Mouse (Mus musculus) spleen, adult 2 months (tissue): ENCODE measurements at regions not wholly inside any gene's neighbourhood (a gene's known extent, or its start where the extent isn't known, plus 50 kb on each side); places are given as distances from the start of the nearest gene placed in this dataset.
"Not testable (repeated sequence)": the region's sequence is repeated elsewhere in the genome, so short reads cannot be mapped to it uniquely, and the experiment has no call there.

Experiments used
- DNase-seq, 2 experiments: peaks; one replicate each; pipeline versions ENCODE4 v3.0.0 to v3.0.0-alpha.2; 2012 to 2021; ENCODE audit warnings: low spot score in 2 of 2, low read depth in 1 of 2
- H3K27ac ChIP-seq: fragments of 200-500 bp; 2 replicates; pipeline ENCODE4 v1.5.1; 2012; ENCODE audit warnings: low read length, inconsistent platforms; ENCODE audit not compliant: insufficient read depth
- H3K27me3 ChIP-seq: fragments of 200-500 bp; 2 replicates; pipeline ENCODE4 v1.6.1; 2012; ENCODE audit warnings: mild to moderate bottlenecking, moderate library complexity, low read length, inconsistent platforms; ENCODE audit not compliant: control insufficient read depth, insufficient read depth
- H3K36me3 ChIP-seq: fragments of 200-500 bp; 2 replicates; pipeline ENCODE4 v1.6.1; 2012; ENCODE audit warnings: mild to moderate bottlenecking, low read length, inconsistent platforms; ENCODE audit not compliant: control insufficient read depth, insufficient read depth
- H3K4me1 ChIP-seq: fragments of 200-500 bp; 2 replicates; pipeline ENCODE4 v1.6.1; 2011; ENCODE audit warnings: inconsistent platforms; ENCODE audit not compliant: control insufficient read depth, insufficient read depth, insufficient read length
- H3K4me3 ChIP-seq: fragments of 200-500 bp; 2 replicates; pipeline ENCODE4 v1.5.1; 2011; ENCODE audit warnings: mild to moderate bottlenecking, inconsistent platforms; ENCODE audit not compliant: insufficient read depth, insufficient read length; ENCODE audit errors: extremely low read depth
- CTCF ChIP-seq: fragments of 200-500 bp; IDR thresholded peaks from 2 replicates; pipeline ENCODE4 v1.5.1; 2011; ENCODE audit warnings: mild to moderate bottlenecking, inconsistent platforms; ENCODE audit not compliant: insufficient read depth, insufficient read length, insufficient replicate concordance; ENCODE audit errors: extremely low read depth
- POLR2A ChIP-seq: fragments of 200-500 bp; IDR thresholded peaks from 2 replicates; pipeline ENCODE4 v1.6.1; 2011; ENCODE audit warnings: low read depth, low read length, inconsistent platforms
- WGBS: fragments of 180-500 bp; shearing (Covaris S2); methylation state at CpG from one replicate; pipeline ENCODE4 v1.1.7; 2018; 5-methylcytosine and 5-hydroxymethylcytosine counted together

DNA sequence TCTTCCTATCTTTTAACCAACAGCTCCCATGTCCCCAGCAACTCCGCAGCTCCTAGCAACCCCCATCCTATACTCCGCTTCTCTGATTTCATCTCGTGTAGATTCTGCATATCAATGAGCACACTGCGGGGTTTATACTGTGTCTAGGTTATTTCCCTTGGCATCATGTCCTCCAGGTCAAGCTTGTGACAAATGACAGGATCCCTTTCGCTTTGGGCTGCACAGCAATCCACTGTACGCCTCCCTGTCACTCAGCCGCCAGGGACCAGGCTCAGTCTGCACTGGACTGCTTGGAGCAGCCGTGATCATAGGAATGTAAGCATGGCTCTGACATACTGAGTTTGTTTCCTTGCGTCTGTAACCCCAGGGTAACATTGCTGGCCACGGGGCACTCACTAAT is 75.9 kb upstream of the Klf14 start:
- WGBS = 90% methylated on average over 10 of the region's 10 CpGs

DNA sequence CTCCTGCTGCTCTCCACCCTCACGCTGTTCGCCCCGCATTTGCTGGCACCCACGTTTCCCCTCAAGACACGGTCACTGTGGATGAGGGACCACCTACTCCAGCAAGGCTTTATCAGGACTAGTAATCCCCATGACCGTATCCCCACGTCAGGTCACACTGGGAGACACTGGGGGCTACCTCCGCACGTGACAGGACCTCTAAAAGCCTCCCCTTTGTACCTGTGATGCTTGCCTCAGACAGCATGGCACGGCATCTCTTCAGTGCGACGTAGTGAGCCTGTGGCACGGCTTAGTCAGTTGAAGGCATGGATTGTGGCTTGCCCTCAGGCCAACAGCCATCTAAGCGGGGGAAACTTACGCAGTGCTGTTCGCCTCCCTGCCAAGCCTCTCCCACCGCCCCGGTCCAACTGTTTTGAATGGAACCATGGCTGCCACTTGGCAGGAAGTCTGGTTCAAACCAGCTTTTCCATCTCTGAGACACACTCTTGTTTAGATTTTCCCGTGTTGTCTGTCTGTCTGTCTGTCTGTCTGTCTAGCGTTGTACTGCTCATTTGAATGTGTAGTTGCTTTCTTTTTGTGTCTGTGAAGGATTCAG is 79.0 kb upstream of the Klf14 start:
- WGBS = 81% methylated on average over 20 of the region's 20 CpGs

More for the DNA sequence above, 75.9 kb upstream of the Klf14 start:
- H3K36me3 ChIP-seq = no peaks in the 10 kb centered on the region
- H3K4me3 ChIP-seq = no peak overlapping the region
- H3K4me1 ChIP-seq = no peaks in the 10 kb centered on the region
- no peak for DNase-seq
- no peaks in the 10 kb centered on the region for H3K27me3 ChIP-seq
- H3K27ac ChIP-seq = no peak overlapping the region
- TF ChIP-seq POLR2A = no peak
- TF ChIP-seq CTCF = no peak

GRCm38 (mm10) chr6:31038445-31038844 is 79.6 kb upstream of the Klf14 start:
- not testable (repeated sequence) for DNase-seq, H3K4me3 ChIP-seq
- WGBS = 2% methylated on average over 2 of the region's 2 CpGs

More for the DNA sequence above, 79.0 kb upstream of the Klf14 start:
- H3K4me1 ChIP-seq = no peaks in the 10 kb centered on the region
- H3K27me3 ChIP-seq = no peaks in the 10 kb centered on the region
- H3K4me3 ChIP-seq = no peak overlapping the region; the same call in 1 of the 2 replicates
- TF ChIP-seq POLR2A (no peak), CTCF (no peak)
- H3K36me3 ChIP-seq = no peaks in the 10 kb centered on the region
- H3K27ac ChIP-seq = no peak overlapping the region
- DNase-seq = no peak

DNA sequence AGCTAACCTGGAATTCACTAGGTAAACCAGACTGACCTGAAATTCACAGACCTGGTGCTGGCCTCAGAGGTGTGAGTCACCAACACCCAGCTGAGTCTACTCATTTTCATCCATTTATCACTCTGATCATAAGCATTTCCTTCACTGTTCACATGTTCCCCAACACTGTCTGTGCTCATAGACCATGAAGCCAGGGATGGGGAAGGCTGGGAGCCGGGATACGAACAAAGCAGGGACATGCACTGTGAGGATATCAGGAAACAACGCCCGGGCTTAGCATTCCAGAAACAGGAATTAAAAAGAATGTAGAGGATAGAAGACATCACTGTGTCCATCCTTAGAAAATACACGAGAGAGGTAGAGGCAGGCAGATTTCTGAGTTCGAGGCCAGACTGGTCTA is 80.6 kb upstream of the Klf14 start:
- TF ChIP-seq CTCF = no peak
- H3K4me1 ChIP-seq = no peaks in the 10 kb centered on the region
- no peaks in the 10 kb centered on the region for H3K27me3 ChIP-seq
- no peaks in the 10 kb centered on the region for H3K36me3 ChIP-seq
- H3K4me3 ChIP-seq = no peak overlapping the region
- DNase-seq = no peak
- 81% methylated on average over 6 of the region's 6 CpGs for WGBS
- no peak overlapping the region for H3K27ac ChIP-seq

More at GRCm38 (mm10) chr6:31038445-31038844, 79.6 kb upstream of the Klf14 start:
- not testable (repeated sequence) for H3K27me3 ChIP-seq, H3K36me3 ChIP-seq, H3K27ac ChIP-seq, H3K4me1 ChIP-seq

DNA sequence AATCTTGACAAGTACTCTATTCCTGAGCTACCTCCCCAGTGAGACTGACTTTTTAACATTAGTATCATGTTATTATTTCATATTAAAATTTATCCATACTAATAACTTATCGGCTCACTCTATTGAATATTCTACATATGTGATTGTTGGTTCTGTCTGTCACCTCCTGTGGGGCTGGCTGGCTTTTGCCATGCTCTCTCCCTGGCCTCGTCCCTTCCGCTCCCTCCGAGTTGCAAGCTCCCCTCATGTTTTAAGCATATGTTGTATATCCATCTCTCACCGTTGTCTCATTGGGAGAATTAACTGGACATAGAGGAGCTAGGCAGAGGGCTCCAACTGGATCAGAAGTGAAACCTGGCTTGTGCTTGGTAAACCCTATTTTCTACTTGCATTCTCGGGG is 81.9 kb upstream of the Klf14 start:
- TF ChIP-seq POLR2A (no peak), CTCF (no peak)
- 93% methylated on average over 6 of the region's 6 CpGs for WGBS
- Histone ChIP-seq H3K27ac (no peak overlapping the region), H3K36me3 (no peaks in the 10 kb centered on the region), H3K27me3 (no peaks in the 10 kb centered on the region), H3K4me1 (no peaks in the 10 kb centered on the region), H3K4me3 (no peak overlapping the region)
- no peak for DNase-seq

GRCm38 (mm10) chr6:31043368-31043767 is 84.5 kb upstream of the Klf14 start:
- Histone ChIP-seq H3K27ac (no peak overlapping the region), H3K36me3 (no peaks in the 10 kb centered on the region), H3K4me3 (no peak overlapping the region), H3K4me1 (no peaks in the 10 kb centered on the region), H3K27me3 (no peaks in the 10 kb centered on the region)
- 92% methylated on average over 4 of the region's 4 CpGs for WGBS
- no peak for TF ChIP-seq CTCF
- no peak for TF ChIP-seq POLR2A
- DNase-seq = no peak

DNA sequence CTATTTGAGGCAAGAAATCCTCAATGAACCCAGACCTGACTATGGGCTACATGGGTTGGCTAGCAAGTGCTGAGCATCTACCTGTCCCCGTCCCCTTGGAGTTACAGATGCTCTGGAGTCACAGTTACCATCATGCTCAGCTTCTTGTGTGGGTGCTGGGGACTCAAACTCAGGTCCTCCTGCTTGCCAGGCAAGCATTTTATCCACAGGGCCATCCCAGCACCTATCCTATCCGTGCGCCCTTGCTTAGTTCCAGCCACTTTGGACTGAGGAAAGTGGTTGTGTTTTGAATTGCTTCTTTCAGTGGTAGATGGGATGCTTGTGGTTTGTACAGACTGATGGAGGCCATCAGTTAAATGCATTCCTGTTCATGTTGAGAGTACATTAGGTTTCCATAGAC is 85.0 kb upstream of the Klf14 start:
- H3K27me3 ChIP-seq = no peaks in the 10 kb centered on the region
- DNase-seq = no peak
- no peak overlapping the region for H3K4me3 ChIP-seq
- no peak for TF ChIP-seq POLR2A
- TF ChIP-seq CTCF = no peak
- H3K4me1 ChIP-seq = no peaks in the 10 kb centered on the region
- 94% methylated on average over 3 of the region's 3 CpGs for WGBS
- no peak overlapping the region for H3K27ac ChIP-seq
- H3K36me3 ChIP-seq = no peaks in the 10 kb centered on the region

GRCm38 (mm10) chr6:31046197-31046596 is 87.3 kb upstream of the Klf14 start:
- H3K36me3 ChIP-seq = no peaks in the 10 kb centered on the region
- WGBS = 72% methylated on average over 3 of the region's 3 CpGs
- no peak overlapping the region for H3K27ac ChIP-seq
- TF ChIP-seq CTCF (no peak), POLR2A (no peak)
- no peak for DNase-seq
- H3K4me3 ChIP-seq = no peak overlapping the region
- H3K27me3 ChIP-seq = no peaks in the 10 kb centered on the region
- H3K4me1 ChIP-seq = no peaks in the 10 kb centered on the region
